Mouse (Mus musculus) heart, embryonic 13.5 days (tissue): ENCODE measurements around the gene Cdhr3. TPM values are rescaled to one million over a fixed set of nuclear protein-coding genes. Genes with fewer than 3 reads are reported as not detected.
"Not testable (repeated sequence)": the region's sequence is repeated elsewhere in the genome, so short reads cannot be mapped to it uniquely, and the experiment has no call there.

Source experiments
- ATAC-seq: fragments of 200-750 bp; cut with Nextera tagmentation; 2 replicates; pipeline ENCODE4 v1.8.0; 2017; ENCODE audit warnings: moderate TSS enrichment; ENCODE audit not compliant: insufficient number of reproducible peaks, low FRiP score, low TSS enrichment; ENCODE audit errors: extremely low read depth
- H3K27ac ChIP-seq: fragments of 300-500 bp; sonication (generic); replicated peaks from 2 replicates; pipeline ENCODE4 v1.5.1; 2015; ENCODE audit warnings: moderate library complexity, mild to moderate bottlenecking, inconsistent platforms
- H3K27me3 ChIP-seq: fragments of 300-500 bp; sonication (generic); replicated peaks from 2 replicates; pipeline ENCODE4 v1.6.1; 2015; ENCODE audit warnings: mild to moderate bottlenecking, inconsistent platforms
- H3K36me3 ChIP-seq: fragments of 300-500 bp; sonication (generic); 2 replicates; pipeline ENCODE4 v1.6.1; 2015; ENCODE audit warnings: mild to moderate bottlenecking, inconsistent platforms
- H3K4me1 ChIP-seq: fragments of 300-500 bp; sonication (generic); 2 replicates; pipeline ENCODE4 v1.6.1; 2015; ENCODE audit warnings: inconsistent platforms
- H3K4me2 ChIP-seq: fragments of 300-500 bp; sonication (generic); 2 replicates; pipeline ENCODE4 v1.6.1; 2015; ENCODE audit warnings: inconsistent platforms, mild to moderate bottlenecking, moderate library complexity
- H3K4me3 ChIP-seq: fragments of 300-500 bp; sonication (generic); 2 replicates; pipeline ENCODE4 v1.5.1; 2015; ENCODE audit warnings: moderate library complexity, mild to moderate bottlenecking, inconsistent platforms
- H3K9ac ChIP-seq: fragments of 300-500 bp; sonication (generic); 2 replicates; pipeline ENCODE4 v1.6.1; 2015; ENCODE audit warnings: inconsistent platforms, mild to moderate bottlenecking, moderate library complexity
- H3K9me3 ChIP-seq: fragments of 300-500 bp; sonication (generic); 2 replicates; pipeline ENCODE4 v1.6.1; 2016; ENCODE audit warnings: inconsistent platforms
- WGBS: fragments of 180-500 bp; shearing (Covaris S2); methylation state at CpG from one replicate; pipeline ENCODE4 v1.1.7; 2015; ENCODE audit warnings: mixed read lengths; 5-methylcytosine and 5-hydroxymethylcytosine counted together
- microRNA-seq: library from miRNA; unstranded; fragments of <30 nt; microRNA quantifications from one replicate; pipeline ENCODE4, GENCODE M21; 2016
- polyA plus RNA-seq: library from polyadenylated mRNA; unstranded; fragments of >200 nt; fragmentation: Nextera tagmentation; extraction: Ambion mirVana; gene quantifications from 2 replicates; pipeline ENCODE4 v1.2.1, GENCODE M21; 2015

The Cdhr3 gene
- polyA plus RNA-seq, 1 experiment from 2014 or later: 0.17 TPM

- H3K9ac ChIP-seq: no peak overlapping the region
- no peak overlapping the region for H3K4me3 ChIP-seq
- no peak overlapping the region for H3K27ac ChIP-seq
- peaks cover 15% of the 10 kb centered on the region; the same call in 1 of the 2 replicates for H3K27me3 ChIP-seq
- H3K9me3 ChIP-seq: no peaks in the 10 kb centered on the region
- H3K4me1 ChIP-seq: peaks cover 5% of the 10 kb centered on the region
- no peak overlapping the region for H3K4me2 ChIP-seq
- H3K36me3 ChIP-seq: no peaks in the 10 kb centered on the region
- no peak for ATAC-seq
- 53% methylated on average over 4 of the region's 4 CpGs for WGBS
Observed at GRCm38 (mm10) chr12:33000402-33000801, 92.3 kb downstream of the Cdhr3 start.

GRCm38 (mm10) chr12:32999778-33000177 lies 92.9 kb downstream of the Cdhr3 start:
- ATAC-seq, H3K27ac ChIP-seq, H3K9ac ChIP-seq, H3K9me3 ChIP-seq, H3K4me3 ChIP-seq, H3K4me2 ChIP-seq, H3K36me3 ChIP-seq: not testable (repeated sequence)
- peaks cover 15% of the 10 kb centered on the region; the same call in 1 of the 2 replicates for H3K27me3 ChIP-seq
- H3K4me1 ChIP-seq: peaks cover 11% of the 10 kb centered on the region
- 29% methylated on average over 3 of the region's 3 CpGs for WGBS

- 60% methylated on average over 5 of the region's 5 CpGs for WGBS
- ATAC-seq: no peak
- Histone ChIP-seq H3K9ac (no peak overlapping the region), H3K4me3 (no peak overlapping the region), H3K27ac (no peak overlapping the region), H3K9me3 (no peaks in the 10 kb centered on the region), H3K4me1 (peaks cover 14% of the 10 kb centered on the region), H3K27me3 (peaks cover 15% of the 10 kb centered on the region; the same call in 1 of the 2 replicates), H3K4me2 (no peak overlapping the region), H3K36me3 (no peaks in the 10 kb centered on the region)
Observed at GRCm38 (mm10) chr12:32998766-32999165, 93.9 kb downstream of the Cdhr3 start.

- Histone ChIP-seq H3K27ac (no peak overlapping the region), H3K9ac (no peak overlapping the region)
- no peak for ATAC-seq
Observed at GRCm38 (mm10) chr12:32995081-32995834, 97.4 kb downstream of the Cdhr3 start.

GRCm38 (mm10) chr12:32994081-32994480 lies 98.6 kb downstream of the Cdhr3 start:
- Histone ChIP-seq H3K4me3 (no peak overlapping the region), H3K4me1 (peaks cover 22% of the 10 kb centered on the region), H3K9ac (no peak overlapping the region), H3K4me2 (no peak overlapping the region), H3K36me3 (no peaks in the 10 kb centered on the region), H3K27me3 (no peaks in the 10 kb centered on the region), H3K9me3 (no peaks in the 10 kb centered on the region), H3K27ac (no peak overlapping the region)
- no peak for ATAC-seq
- WGBS: 77% methylated on average over 5 of the region's 5 CpGs

More at GRCm38 (mm10) chr12:32995081-32995834, 97.4 kb downstream of the Cdhr3 start:
- no peak overlapping the region for H3K4me3 ChIP-seq
- H3K27me3 ChIP-seq: no peaks in the 10 kb centered on the region
- no peaks in the 10 kb centered on the region for H3K36me3 ChIP-seq
- H3K4me2 ChIP-seq: no peak overlapping the region
- 40% methylated on average over 4 of the region's 4 CpGs for WGBS
- H3K9me3 ChIP-seq: no peaks in the 10 kb centered on the region
- H3K4me1 ChIP-seq: peaks cover 14% of the 10 kb centered on the region

GRCm38 (mm10) chr12:32989731-32990130 lies 102.9 kb downstream of the Cdhr3 start:
- H3K9me3 ChIP-seq: no peaks in the 10 kb centered on the region
- H3K27ac ChIP-seq: peak overlapping the region; percentile 52
- no peak overlapping the region for H3K4me3 ChIP-seq
- ATAC-seq: no peak; the same call in 1 of the 2 replicates
- H3K9ac ChIP-seq: peak overlapping the region; percentile 44
- H3K4me1 ChIP-seq: peaks cover 10% of the 10 kb centered on the region
- WGBS: 42% methylated on average over 12 of the region's 12 CpGs
- peak overlapping the region; percentile 40 for H3K4me2 ChIP-seq
- H3K27me3 ChIP-seq: no peaks in the 10 kb centered on the region
- no peaks in the 10 kb centered on the region for H3K36me3 ChIP-seq

GRCm38 (mm10) chr12:32986284-32986683 lies 106.4 kb downstream of the Cdhr3 start:
- 39% methylated on average over 1 of the region's 1 CpGs for WGBS
- Histone ChIP-seq H3K27ac (no peak overlapping the region), H3K9ac (no peak overlapping the region), H3K4me2 (no peak overlapping the region), H3K4me3 (no peak overlapping the region), H3K9me3 (no peaks in the 10 kb centered on the region), H3K4me1 (0 out of 2 replicates have a peak, but pooled peaks cover 8% of the 10 kb centered on the region), H3K36me3 (no peaks in the 10 kb centered on the region), H3K27me3 (no peaks in the 10 kb centered on the region)
- ATAC-seq: no peak

Small RNAs within 50 kb of the gene (microRNA-seq; reads per million reads assigned to microRNA genes)
- gene Gm22904: not detected

Other genes starting within 250 kb of the Cdhr3 start
- gene Sypl, start 139.0 kb downstream of the Cdhr3 start, polyA plus RNA-seq: 79.8 and 94.2 TPM in 2 replicates
- 7.7 and 7.9 TPM in 2 replicates for gene Atxn7l1, start 54.8 kb upstream of the Cdhr3 start, polyA plus RNA-seq